Mouse (Mus musculus) MEL (cell line): ENCODE results near the gene Rapgef1. TPM values are rescaled to one million over a fixed set of nuclear protein-coding genes. Genes with fewer than 3 reads are reported as not detected.
A peak's percentile ranks its signal among the peaks of the same experiment; 100 is the strongest.

ENCODE experiments used
- DNase-seq: peaks from one replicate; pipeline ENCODE4 v3.0.0; 2011; ENCODE audit warnings: low read depth, low spot score
- H3K27ac ChIP-seq: 2 replicates; pipeline ENCODE4 v1.5.1; 2012; ENCODE audit warnings: low read depth, mild to moderate bottlenecking, control low read depth, low read length, moderate library complexity; ENCODE audit not compliant: control insufficient read depth
- H3K27me3 ChIP-seq, 2 experiments: fragments of 150-350 bp in 1 of 2; sonication (generic) in 1 of 2; 2 replicates each; pipeline ENCODE4 v1.6.1; 2012; ENCODE audit warnings: low read length in 2 of 2, mild to moderate bottlenecking in 2 of 2, improper control_type of control experiment in 1 of 2, moderate library complexity in 1 of 2; ENCODE audit not compliant: insufficient read depth in 2 of 2, control insufficient read depth in 1 of 2
- H3K36me3 ChIP-seq, 2 experiments: 2 replicates each; pipeline ENCODE4 v1.6.1; 2012 to 2014; ENCODE audit warnings: low read length in 2 of 2, improper control_type of control experiment in 1 of 2, inconsistent platforms in 1 of 2, mild to moderate bottlenecking in 1 of 2; ENCODE audit not compliant: insufficient read depth in 2 of 2, control insufficient read depth in 1 of 2
- H3K4me1 ChIP-seq, 2 experiments: fragments of 150-350 bp in 1 of 2; sonication (generic) in 1 of 2; 2 replicates each; pipeline ENCODE4 v1.6.1; 2012; ENCODE audit warnings: low read length in 2 of 2, improper control_type of control experiment in 1 of 2, mild to moderate bottlenecking in 1 of 2; ENCODE audit not compliant: insufficient read depth in 2 of 2, control insufficient read depth in 1 of 2
- H3K4me3 ChIP-seq, 2 experiments: fragments of 150-350 bp in 1 of 2; sonication (generic) in 1 of 2; 2 replicates each; pipeline ENCODE4 v1.5.1; 2012; ENCODE audit warnings: low read depth in 2 of 2, low read length in 2 of 2, mild to moderate bottlenecking in 2 of 2, moderate library complexity in 2 of 2, control low read depth in 1 of 2, improper control_type of control experiment in 1 of 2; ENCODE audit not compliant: control insufficient read depth in 1 of 2, insufficient read depth in 1 of 2
- H3K79me2 ChIP-seq: 2 replicates; pipeline ENCODE4 v1.6.1; 2012; ENCODE audit warnings: mild to moderate bottlenecking, low read length, moderate library complexity; ENCODE audit not compliant: control insufficient read depth, poor library complexity, insufficient read depth
- H3K9ac ChIP-seq: 2 replicates; pipeline ENCODE4 v1.6.1; 2012; ENCODE audit warnings: low read depth, mild to moderate bottlenecking, control low read depth, low read length, moderate library complexity; ENCODE audit not compliant: control insufficient read depth, poor library complexity, severe bottlenecking
- H3K9me3 ChIP-seq: fragments of 150-350 bp; sonication (generic); replicated peaks from 2 replicates; pipeline ENCODE4 v1.6.1; 2012; ENCODE audit warnings: mild to moderate bottlenecking, low read length, improper control_type of control experiment, moderate library complexity; ENCODE audit not compliant: insufficient read depth
- BHLHE40 ChIP-seq: IDR thresholded peaks from 2 replicates; pipeline ENCODE4 v1.6.1; 2012; ENCODE audit warnings: low read depth, mild to moderate bottlenecking, inconsistent platforms, low read length, improper control_type of control experiment, borderline replicate concordance
- CHD1 ChIP-seq: IDR thresholded peaks from 2 replicates; pipeline ENCODE4 v1.6.1; 2012; ENCODE audit warnings: low read depth, mild to moderate bottlenecking, inconsistent platforms, low read length, improper control_type of control experiment
- CTCF ChIP-seq, 3 experiments: IDR thresholded peaks in 2 of 3; conservative IDR thresholded peaks in 1 of 3; 2 replicates each; pipeline ENCODE4 v1.5.1; 2011 to 2012; ENCODE audit warnings: low read length in 3 of 3, low read depth in 2 of 3, mild to moderate bottlenecking in 2 of 3, improper control_type of control experiment in 1 of 3, inconsistent platforms in 1 of 3, mixed read lengths in 1 of 3, moderate library complexity in 1 of 3; ENCODE audit not compliant: control insufficient read depth in 1 of 3, insufficient read depth in 1 of 3, poor library complexity in 1 of 3, severe bottlenecking in 1 of 3
- E2F4 ChIP-seq: IDR thresholded peaks from 2 replicates; pipeline ENCODE4 v1.6.1; 2011; ENCODE audit warnings: low read depth, low read length, improper control_type of control experiment, borderline replicate concordance
- ELF1 ChIP-seq: IDR thresholded peaks from 2 replicates; pipeline ENCODE4 v1.6.1; 2014; ENCODE audit warnings: low read depth, mild to moderate bottlenecking, inconsistent platforms, low read length, improper control_type of control experiment, moderate library complexity
- EP300 ChIP-seq, 2 experiments: IDR thresholded peaks; 2 replicates each; pipeline ENCODE4 v1.6.1; 2011; ENCODE audit warnings: improper control_type of control experiment in 2 of 2, low read length in 2 of 2, low read depth in 1 of 2, mild to moderate bottlenecking in 1 of 2
- ETS1 ChIP-seq: IDR thresholded peaks from 2 replicates; pipeline ENCODE4 v1.6.1; 2012; ENCODE audit warnings: low read depth, mild to moderate bottlenecking, inconsistent platforms, low read length, improper control_type of control experiment, moderate library complexity
- GABPA ChIP-seq: IDR thresholded peaks from 2 replicates; pipeline ENCODE4 v1.6.1; 2012; ENCODE audit warnings: low read depth, mild to moderate bottlenecking, inconsistent platforms, low read length, improper control_type of control experiment, moderate library complexity
- GATA1 ChIP-seq: IDR thresholded peaks from 2 replicates; pipeline ENCODE4 v1.6.1; 2011; ENCODE audit warnings: low read depth, low read length, improper control_type of control experiment
- HCFC1 ChIP-seq: IDR thresholded peaks from 2 replicates; pipeline ENCODE4 v1.6.1; 2012; ENCODE audit warnings: low read depth, mild to moderate bottlenecking, inconsistent platforms, low read length, improper control_type of control experiment, moderate library complexity
- JUND ChIP-seq: IDR thresholded peaks from 2 replicates; pipeline ENCODE4 v1.6.1; 2011; ENCODE audit warnings: low read depth, mild to moderate bottlenecking, improper control_type of control experiment, low read length
- KAT2A ChIP-seq: conservative IDR thresholded peaks from 2 replicates; pipeline ENCODE4 v1.6.1; 2012; ENCODE audit warnings: low read depth, low read length, improper control_type of control experiment, inconsistent platforms
- MAFK ChIP-seq: IDR thresholded peaks from 2 replicates; pipeline ENCODE4 v1.6.1; 2011; ENCODE audit warnings: low read depth, mild to moderate bottlenecking, low read length, improper control_type of control experiment, borderline replicate concordance
- MAX ChIP-seq: IDR thresholded peaks from 2 replicates; pipeline ENCODE4 v1.6.1; 2011; ENCODE audit warnings: low read length, improper control_type of control experiment
- MAZ ChIP-seq: IDR thresholded peaks from 2 replicates; pipeline ENCODE4 v1.6.1; 2012; ENCODE audit warnings: low read depth, mild to moderate bottlenecking, inconsistent platforms, low read length, improper control_type of control experiment
- MEF2A ChIP-seq: IDR thresholded peaks from 2 replicates; pipeline ENCODE4 v1.6.1; 2014; ENCODE audit warnings: low read depth, mild to moderate bottlenecking, inconsistent platforms, low read length, improper control_type of control experiment; ENCODE audit not compliant: poor library complexity, insufficient replicate concordance, severe bottlenecking; ENCODE audit errors: extremely low read depth
- MXI1 ChIP-seq: IDR thresholded peaks from 2 replicates; pipeline ENCODE4 v1.6.1; 2011; ENCODE audit warnings: mild to moderate bottlenecking, low read depth, low read length, improper control_type of control experiment
- MYB ChIP-seq: IDR thresholded peaks from 2 replicates; pipeline ENCODE4 v1.6.1; 2011; ENCODE audit warnings: mild to moderate bottlenecking, low read depth, low read length, improper control_type of control experiment
- MYC ChIP-seq: IDR thresholded peaks from 2 replicates; pipeline ENCODE4 v1.6.1; 2011; ENCODE audit warnings: low read depth, mild to moderate bottlenecking, low read length, improper control_type of control experiment, moderate library complexity
- NELFE ChIP-seq: IDR thresholded peaks from 2 replicates; pipeline ENCODE4 v1.6.1; 2011; ENCODE audit warnings: low read depth, low read length, improper control_type of control experiment
- NRF1 ChIP-seq: IDR thresholded peaks from 2 replicates; pipeline ENCODE4 v1.6.1; 2014; ENCODE audit warnings: low read depth, mild to moderate bottlenecking, inconsistent platforms, low read length, improper control_type of control experiment, moderate library complexity; ENCODE audit not compliant: poor library complexity, insufficient read depth, severe bottlenecking
- POLR2A ChIP-seq, 2 experiments: IDR thresholded peaks; 2 replicates each; pipeline ENCODE4 v1.6.1; 2011 to 2012; ENCODE audit warnings: low read length in 2 of 2, mild to moderate bottlenecking in 2 of 2, control low read depth in 1 of 2, improper control_type of control experiment in 1 of 2, low read depth in 1 of 2, moderate library complexity in 1 of 2; ENCODE audit not compliant: control insufficient read depth in 1 of 2, insufficient read depth in 1 of 2, poor library complexity in 1 of 2
- POLR2AphosphoS2 ChIP-seq: IDR thresholded peaks from 2 replicates; pipeline ENCODE4 v1.6.1; 2011; ENCODE audit warnings: low read length, improper control_type of control experiment
- POLR2AphosphoS5 ChIP-seq: IDR thresholded peaks from 2 replicates; pipeline ENCODE4 v1.6.1; 2012; ENCODE audit warnings: low read depth, borderline replicate concordance, mild to moderate bottlenecking, inconsistent platforms, low read length, moderate library complexity, mixed read lengths
- RAD21 ChIP-seq: IDR thresholded peaks from 2 replicates; pipeline ENCODE4 v1.6.1; 2011; ENCODE audit warnings: mild to moderate bottlenecking, low read depth, low read length, improper control_type of control experiment
- RCOR1 ChIP-seq: IDR thresholded peaks from 2 replicates; pipeline ENCODE4 v1.6.1; 2012; ENCODE audit warnings: low read depth, mild to moderate bottlenecking, inconsistent platforms, low read length, improper control_type of control experiment
- SIN3A ChIP-seq: IDR thresholded peaks from 2 replicates; pipeline ENCODE4 v1.6.1; 2012; ENCODE audit warnings: low read length, improper control_type of control experiment, inconsistent platforms
- TAL1 ChIP-seq: IDR thresholded peaks from 2 replicates; pipeline ENCODE4 v1.6.1; 2012; ENCODE audit warnings: mild to moderate bottlenecking, inconsistent platforms, low read length, moderate library complexity, mixed read lengths
- TBP ChIP-seq: IDR thresholded peaks from 2 replicates; pipeline ENCODE4 v1.8.0; 2011; ENCODE audit warnings: low read depth, low read length, improper control_type of control experiment
- TCF12 ChIP-seq: IDR thresholded peaks from 2 replicates; pipeline ENCODE4 v1.6.1; 2014; ENCODE audit warnings: low read depth, mild to moderate bottlenecking, inconsistent platforms, low read length, improper control_type of control experiment, moderate library complexity
- UBTF ChIP-seq: IDR thresholded peaks from 2 replicates; pipeline ENCODE4 v1.6.1; 2012; ENCODE audit warnings: low read depth, mild to moderate bottlenecking, inconsistent platforms, low read length, improper control_type of control experiment, moderate library complexity, borderline replicate concordance; ENCODE audit not compliant: insufficient read depth
- USF1 ChIP-seq: IDR thresholded peaks from 2 replicates; pipeline ENCODE4 v1.6.1; 2014; ENCODE audit warnings: low read depth, mild to moderate bottlenecking, inconsistent platforms, low read length, improper control_type of control experiment, moderate library complexity
- USF2 ChIP-seq, 2 experiments: IDR thresholded peaks; 2 replicates each; pipeline ENCODE4 v1.6.1; 2011 to 2012; ENCODE audit warnings: improper control_type of control experiment in 2 of 2, low read length in 2 of 2, borderline replicate concordance in 1 of 2, inconsistent platforms in 1 of 2, low read depth in 1 of 2, mild to moderate bottlenecking in 1 of 2; ENCODE audit not compliant: insufficient read depth in 1 of 2
- ZC3H11A ChIP-seq: IDR thresholded peaks from 2 replicates; pipeline ENCODE4 v1.6.1; 2012; ENCODE audit warnings: low read depth, mild to moderate bottlenecking, inconsistent platforms, low read length, improper control_type of control experiment
- ZKSCAN1 ChIP-seq: IDR thresholded peaks from 2 replicates; pipeline ENCODE4 v1.6.1; 2012; ENCODE audit warnings: low read depth, mild to moderate bottlenecking, inconsistent platforms, low read length, improper control_type of control experiment, moderate library complexity
- ZMIZ1 ChIP-seq: IDR thresholded peaks from 2 replicates; pipeline ENCODE4 v1.6.1; 2012; ENCODE audit warnings: low read depth, mild to moderate bottlenecking, inconsistent platforms, low read length, improper control_type of control experiment, moderate library complexity
- ZNF384 ChIP-seq: IDR thresholded peaks from 2 replicates; pipeline ENCODE4 v1.6.1; 2012; ENCODE audit warnings: low read depth, mild to moderate bottlenecking, inconsistent platforms, low read length, improper control_type of control experiment
- polyA plus RNA-seq, 2 experiments: library from polyadenylated mRNA; stranded (reverse) in 1 of 2; unstranded in 1 of 2; fragments of >175 nt in 1 of 2; fragments of >200 nt in 1 of 2; gene quantifications; 2 replicates each; pipeline versions ENCODE4 v1.2.1 to v1.2.4; 2012; ENCODE audit warnings: low replicate concordance in 2 of 2, low read depth in 1 of 2; ENCODE audit not compliant: insufficient read length in 2 of 2, insufficient read depth in 1 of 2, missing spikeins in 1 of 2
- total RNA-seq: library from RNA; depleted of rRNA; stranded (reverse); fragments of 300-350 nt; gene quantifications from 2 replicates; pipeline ENCODE4 v1.2.3, GENCODE M21; 2012

The Rapgef1 gene
- total and polyA plus RNA-seq, 3 experiments = 57.2 to 88.3 (median 77.0) TPM

DNA sequence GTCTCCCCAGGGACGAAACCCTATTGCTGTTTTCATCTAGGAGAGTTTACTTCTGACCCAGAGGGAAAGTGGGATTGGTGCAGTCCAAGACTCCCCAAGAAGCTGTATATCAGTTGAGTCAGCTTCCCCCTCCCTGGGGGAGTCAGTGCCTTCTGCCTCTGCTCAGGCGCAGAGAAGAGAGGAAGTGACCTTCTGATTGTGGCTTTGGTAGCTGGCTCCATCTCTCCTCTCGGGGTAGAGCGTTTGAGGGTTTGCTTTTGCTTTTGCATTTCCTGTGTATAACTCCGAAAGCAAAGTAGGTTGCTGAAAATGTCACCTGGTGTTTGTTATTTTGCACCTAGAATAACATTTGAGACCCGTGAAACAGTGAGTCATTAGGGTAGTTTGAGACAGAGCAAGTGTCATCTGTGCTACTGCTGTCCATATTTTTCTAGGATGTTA, 42.3 kb downstream of the Rapgef1 start:
- H3K27ac ChIP-seq = peak overlapping the region; percentile 53
- H3K4me1 ChIP-seq = peaks cover 12 to 29% of the 10 kb centered on the region in 2 experiments
- DNase-seq = peak; percentile 83
- no peaks in the 10 kb centered on the region for H3K27me3 ChIP-seq
- peaks cover 0 to 16% of the 10 kb centered on the region in 2 experiments; a peak in 2 of 4 replicates for H3K36me3 ChIP-seq
- peaks cover 15% of the 10 kb centered on the region; the same call in 1 of the 2 replicates for H3K79me2 ChIP-seq
- no peaks in the 10 kb centered on the region for H3K9me3 ChIP-seq
- H3K4me3 ChIP-seq = peak overlapping the region; percentile 21 to 50
- 0 out of 2 replicates have a peak overlapping the region, but pooled peaks have one; percentile 29 for H3K9ac ChIP-seq
- peak; percentile 76 for TF ChIP-seq NRF1
- TF ChIP-seq E2F4 = no peak
- TF ChIP-seq TAL1 = no peak
- no peak for TF ChIP-seq MAFK
- TF ChIP-seq ETS1 = 0 out of 2 replicates have a peak, but pooled peaks have one; percentile 33
- no peak for TF ChIP-seq CTCF (IDR thresholded peaks at IDR 0.05 in 2 of 3, conservative IDR thresholded peaks at IDR 0.05 in 1 of 3; ENCODE audit: control insufficient read depth in 1 of 3, insufficient read depth in 1 of 3, low read depth in 2 of 3, low read length in 3 of 3, poor library complexity in 1 of 3, severe bottlenecking in 1 of 3)
- TF ChIP-seq POLR2AphosphoS2 = no peak
- no peak for TF ChIP-seq POLR2AphosphoS5
- TF ChIP-seq ZC3H11A = no peak
- TF ChIP-seq UBTF = no peak
- TF ChIP-seq MYC = no peak
- no peak for TF ChIP-seq USF1
- TF ChIP-seq ZNF384 = no peak
- TF ChIP-seq ZMIZ1 = no peak
- TF ChIP-seq EP300 (IDR thresholded peaks at IDR 0.05; ENCODE audit: low read depth in 1 of 2, low read length in 2 of 2) = peak; percentile 6 to 36; a peak in 3 of 4 replicates
- TF ChIP-seq BHLHE40 = no peak
- TF ChIP-seq POLR2A (IDR thresholded peaks at IDR 0.05; ENCODE audit: control insufficient read depth in 1 of 2, insufficient read depth in 1 of 2, low read depth in 1 of 2, low read length in 2 of 2, poor library complexity in 1 of 2) = no peak
- no peak for TF ChIP-seq ZKSCAN1
- no peak for TF ChIP-seq MXI1
- no peak for TF ChIP-seq NELFE
- TF ChIP-seq HCFC1 = no peak
- TF ChIP-seq RCOR1 = 0 out of 2 replicates have a peak, but pooled peaks have one; percentile 27
- no peak for TF ChIP-seq MAX
- no peak for TF ChIP-seq KAT2A
- no peak for TF ChIP-seq MEF2A
- peak; percentile 56; the same call in 1 of the 2 replicates for TF ChIP-seq ELF1
- no peak for TF ChIP-seq GABPA
- no peak for TF ChIP-seq CHD1
- peak; percentile 52; the same call in 1 of the 2 replicates for TF ChIP-seq MAZ
- TF ChIP-seq JUND = no peak
- no peak for TF ChIP-seq SIN3A
- no peak for TF ChIP-seq TCF12
- no peak for TF ChIP-seq RAD21
- 0 out of 2 replicates have a peak, but pooled peaks have one; percentile 41 for TF ChIP-seq TBP
- no peak for TF ChIP-seq MYB
- TF ChIP-seq GATA1 = no peak
- TF ChIP-seq USF2 (IDR thresholded peaks at IDR 0.05; ENCODE audit: borderline replicate concordance in 1 of 2, insufficient read depth in 1 of 2, low read depth in 1 of 2, low read length in 2 of 2) = no peak
